Mouse (Mus musculus) lung, adult 2 months (tissue): Measurements from ENCODE around the gene Hpca.

Source experiments
- CTCF ChIP-seq: fragments of 200-500 bp; IDR thresholded peaks from 2 replicates; pipeline ENCODE4 v1.5.1; 2011; ENCODE audit warnings: mild to moderate bottlenecking, low read length, control low read depth; ENCODE audit not compliant: insufficient read depth
- POLR2A ChIP-seq: fragments of 200-500 bp; IDR thresholded peaks from 2 replicates; pipeline ENCODE4 v1.6.1; 2011; ENCODE audit warnings: low read depth, mild to moderate bottlenecking, control low read depth, low read length, borderline replicate concordance; ENCODE audit errors: extremely low read depth

GRCm38 (mm10) chr4:129139642-129140041 is 17.8 kb upstream of the Hpca start:
- no peak for TF ChIP-seq POLR2A
- TF ChIP-seq CTCF = no peak
